In the genomic region with DNA sequence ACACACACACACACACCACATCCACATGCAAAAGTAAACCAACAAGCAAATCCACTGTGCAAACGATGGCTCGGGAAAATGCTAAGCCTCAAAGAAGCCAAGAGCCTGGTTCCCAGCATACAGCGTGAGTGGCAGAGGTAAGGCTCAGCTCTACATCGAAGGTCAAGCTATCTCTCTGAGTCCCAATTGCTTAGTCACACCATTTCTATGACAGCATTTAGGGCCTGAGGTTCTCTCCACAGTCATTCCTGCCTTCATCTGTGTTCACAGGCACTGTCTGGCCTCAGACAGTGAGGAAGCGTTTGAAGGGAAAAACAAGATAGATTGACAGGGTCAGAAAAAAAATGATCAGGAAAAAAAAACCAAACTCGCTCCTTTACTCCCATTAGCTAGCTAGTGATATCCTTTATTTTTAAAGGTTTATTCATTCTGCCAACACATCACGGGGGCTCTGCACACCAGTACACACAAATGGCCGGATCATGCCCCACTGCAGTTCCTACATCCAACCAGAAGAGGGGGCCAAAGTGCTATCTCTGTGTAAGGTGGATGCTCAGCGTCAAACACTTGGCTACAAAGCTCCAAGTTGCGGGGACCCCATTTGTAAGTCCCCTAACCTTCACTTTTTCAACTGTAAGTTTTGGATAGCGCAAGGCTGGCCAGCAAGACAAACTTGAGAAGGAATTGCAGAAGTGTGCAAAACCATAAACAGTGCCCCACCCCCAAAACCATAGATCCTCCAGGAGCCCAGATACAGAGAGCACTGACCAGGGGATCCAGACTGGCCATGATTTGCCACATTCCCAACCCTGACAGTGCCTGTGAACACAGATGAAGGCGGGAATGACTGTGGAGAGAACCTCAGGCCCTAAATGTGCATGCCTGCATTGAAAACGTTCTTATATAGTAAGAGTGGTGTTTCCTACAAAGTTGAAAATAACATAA, we compare ENCODE assay signal across 8 mouse cellular contexts.
DNase-seq lines count a peak whose midpoint lies in the region; ATAC-seq lines count a peak whose summit lies in the region.

No protein-coding gene starts in this region.

- intact Hi-C loops in heart, postnatal 10 days (cut with DNase I) = loop anchor here (1.0 to 5.0 kb wide), 3 partner anchors 61 to 368 kb away; a partner anchor contains a TSS

- peaks cover 5% of the 10 kb centered on the region; the same call in 1 of the 2 replicates for H3K36me3 ChIP-seq in forebrain, embryonic 10.5 days (replicated peaks)
- no peaks in the 10 kb centered on the region for H3K36me3 ChIP-seq in liver, embryonic 16.5 days (ENCODE audit: control insufficient read depth, insufficient read depth)
- H3K36me3 ChIP-seq in neural tube, embryonic 13.5 days = no peaks in the 10 kb centered on the region

- H3K27me3 ChIP-seq in forebrain, embryonic 10.5 days (ENCODE audit: poor library complexity, severe bottlenecking) = no peaks in the 10 kb centered on the region
- no peaks in the 10 kb centered on the region for H3K27me3 ChIP-seq in liver, embryonic 16.5 days (ENCODE audit: control insufficient read depth, insufficient read depth, low read depth, low read length)
- H3K27me3 ChIP-seq in neural tube, embryonic 13.5 days = no peaks in the 10 kb centered on the region

- H3K4me3 ChIP-seq in forebrain, embryonic 10.5 days = no peak overlapping the region
- no peak overlapping the region for H3K4me3 ChIP-seq in liver, embryonic 16.5 days (ENCODE audit: low read depth, low read length)
- H3K4me3 ChIP-seq in neural tube, embryonic 13.5 days = no peak overlapping the region

- no peak overlapping the region for H3K9ac ChIP-seq in liver, embryonic 16.5 days (ENCODE audit: low read depth, low read length)
- H3K9ac ChIP-seq in neural tube, embryonic 13.5 days = no peak overlapping the region

- H3K4me1 ChIP-seq in forebrain, embryonic 10.5 days = no peaks in the 10 kb centered on the region
- no peaks in the 10 kb centered on the region for H3K4me1 ChIP-seq in liver, embryonic 16.5 days (ENCODE audit: control insufficient read depth, low read depth, low read length)
- H3K4me1 ChIP-seq in neural tube, embryonic 13.5 days (replicated peaks) = peaks cover 6% of the 10 kb centered on the region; the same call in 1 of the 2 replicates

- ATAC-seq in liver, embryonic 16.5 days (ENCODE audit: low read depth) = 0 out of 2 replicates have a peak, but pooled peaks have one; percentile 37
- ATAC-seq in neural tube, embryonic 13.5 days (ENCODE audit: low read depth) = peak; percentile 78

- no peak overlapping the region for H3K4me2 ChIP-seq in liver, embryonic 16.5 days (ENCODE audit: low read depth, low read length)
- H3K4me2 ChIP-seq in neural tube, embryonic 13.5 days = no peak overlapping the region

- no peaks in the 10 kb centered on the region for H3K9me3 ChIP-seq in forebrain, embryonic 10.5 days
- no peaks in the 10 kb centered on the region for H3K9me3 ChIP-seq in liver, embryonic 16.5 days (replicated peaks; ENCODE audit: control insufficient read depth, low read length)
- H3K9me3 ChIP-seq in neural tube, embryonic 13.5 days = no peaks in the 10 kb centered on the region

- WGBS in forebrain, embryonic 10.5 days = 47% methylated on average over 13 of the region's 13 CpGs
- WGBS in liver, embryonic 16.5 days (ENCODE audit: insufficient replicate concordance) = 29% methylated on average over 13 of the region's 13 CpGs
- WGBS in neural tube, embryonic 13.5 days = 45% methylated on average over 13 of the region's 13 CpGs

- no peak overlapping the region for H3K27ac ChIP-seq in forebrain, embryonic 10.5 days
- no peak overlapping the region for H3K27ac ChIP-seq in liver, embryonic 16.5 days (ENCODE audit: low read length)
- no peak overlapping the region for H3K27ac ChIP-seq in neural tube, embryonic 13.5 days (replicated peaks)

- DNase-seq in CD4-positive, CD25-positive, alpha-beta regulatory T cell, adult 2 months (ENCODE audit: low read depth, low spot score) = peak; percentile 88
- peak; percentile 45 for DNase-seq in brain, embryonic 18.5 days (ENCODE audit: low read depth, low spot score)
- DNase-seq in forebrain, embryonic 10.5 days (ENCODE audit: extremely low spot score, low spot score) = peak; percentile 81
- peak; percentile 85 to 91 for DNase-seq in heart, postnatal 10 days
- DNase-seq in kidney, postnatal 4 days = peak; percentile 87 to 88
- DNase-seq in telencephalon, adult 2 months (ENCODE audit: low read depth, low spot score) = peak; percentile 39
